Mouse (Mus musculus): ENCODE measurements at regions not wholly inside any gene's neighbourhood (a gene's known extent, or its start where the extent isn't known, plus 50 kb on each side); places are given as distances from the start of the nearest gene placed in this dataset.

GRCm38 (mm10) chr10:95085688-95086268, 141.1 kb upstream of the Plxnc1 start:
- no peak for DNase-seq (ENCODE audit: low read depth)

GRCm38 (mm10) chr10:95083341-95084148, 138.9 kb upstream of the Plxnc1 start:
- no peak for DNase-seq (ENCODE audit: low read depth)

DNA sequence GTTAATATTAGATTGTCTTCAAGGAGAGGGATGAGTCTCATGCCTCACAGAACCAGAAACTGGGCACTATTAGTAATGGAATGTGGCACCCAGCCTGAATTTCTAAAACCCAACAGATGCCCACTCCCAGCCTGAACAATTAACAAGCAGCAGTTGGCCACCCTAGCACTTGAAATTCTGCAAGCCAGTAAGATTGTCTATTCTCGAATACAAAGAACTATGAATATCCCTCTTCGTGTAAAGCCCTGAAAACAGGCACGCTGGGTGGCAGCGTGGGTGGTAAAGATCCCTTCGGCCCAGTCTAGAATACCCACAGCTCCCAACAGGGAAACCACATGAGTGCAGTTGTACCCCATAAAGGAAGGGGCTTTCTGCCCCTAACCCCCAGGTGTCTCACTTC, 138.0 kb upstream of the Plxnc1 start:
- DNase-seq (ENCODE audit: low read depth), result no peak

- no peak for DNase-seq (ENCODE audit: low read depth)
These were observed 135.3 kb upstream of the Plxnc1 start for GRCm38 (mm10) chr10:95079979-95080378.

DNA sequence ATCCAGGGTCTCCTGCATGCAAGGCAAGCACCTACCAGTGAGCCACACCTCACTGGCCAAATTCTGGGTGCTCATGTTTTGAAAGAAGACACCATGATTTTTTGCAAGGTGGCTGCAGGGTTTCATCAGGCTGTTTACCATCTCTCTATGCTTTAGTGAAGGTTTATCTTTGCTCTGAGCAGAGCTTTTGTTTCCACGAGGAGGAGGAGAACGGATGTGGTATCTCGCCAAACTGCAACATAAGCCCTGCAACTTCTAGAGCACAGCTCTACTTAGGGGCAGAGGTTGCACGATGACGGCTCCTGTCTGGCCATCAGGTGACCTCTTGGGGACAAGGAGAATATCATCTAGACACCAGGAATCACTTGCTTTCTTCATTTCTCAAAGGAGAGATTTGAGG, 131.8 kb upstream of the Plxnc1 start:
- DNase-seq (ENCODE audit: low read depth), result no peak

GRCm38 (mm10) chr10:95075897-95076296, 131.3 kb upstream of the Plxnc1 start:
- DNase-seq (ENCODE audit: low read depth), result no peak

DNA sequence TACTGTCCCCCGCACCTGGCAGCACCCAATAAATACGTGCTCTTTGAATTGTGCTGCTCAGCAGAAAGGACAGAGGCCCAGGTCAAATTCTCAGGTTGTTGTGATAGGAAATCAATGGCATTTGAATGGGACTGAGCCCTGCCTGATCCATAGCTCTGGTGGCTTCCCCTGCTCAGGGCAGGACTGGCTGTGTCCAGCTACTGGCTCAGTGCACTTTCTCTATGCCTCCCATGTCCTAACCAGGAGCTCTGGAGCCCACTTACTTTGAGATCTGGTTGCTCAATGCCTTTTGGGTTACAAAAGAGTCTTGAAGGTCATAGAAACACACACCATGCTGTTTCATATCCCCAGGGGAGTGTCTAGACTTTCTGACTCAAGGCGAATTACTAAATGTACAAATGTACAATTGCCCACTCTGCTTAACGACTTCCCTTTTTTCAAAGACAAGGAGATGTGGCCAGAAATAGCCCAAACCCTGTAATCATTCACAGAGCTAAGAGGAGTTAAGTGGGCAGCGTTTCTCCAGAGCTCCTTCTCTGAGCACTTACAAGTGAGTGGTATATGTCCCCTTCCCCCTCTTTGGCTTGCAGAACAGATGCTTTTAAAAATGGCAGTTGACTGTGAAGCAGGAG, 130.4 kb upstream of the Plxnc1 start:
- DNase-seq (ENCODE audit: low read depth), result peak; percentile 72

DNA sequence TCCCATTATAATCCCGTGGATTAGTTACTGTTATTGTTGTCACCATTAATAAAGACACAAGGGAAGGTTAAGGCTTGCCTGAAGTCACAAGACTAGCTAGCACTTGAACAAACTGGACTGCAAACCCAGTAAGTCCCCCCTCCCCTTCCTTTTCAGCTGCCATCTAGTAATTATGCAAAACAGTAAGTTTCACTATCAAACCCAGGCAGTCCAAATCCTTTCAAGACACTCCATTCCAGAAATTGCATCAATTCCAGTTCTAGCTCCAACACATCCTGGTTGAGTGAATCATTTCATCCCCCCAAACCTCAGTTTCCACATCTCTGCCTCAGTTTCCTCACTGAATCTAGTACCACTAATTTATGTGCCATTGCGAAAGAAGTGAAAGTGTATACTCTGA, 129.7 kb upstream of the Plxnc1 start:
- DNase-seq (ENCODE audit: low read depth), result no peak

- DNase-seq (ENCODE audit: low read depth), result no peak
These were observed 123.3 kb upstream of the Plxnc1 start for GRCm38 (mm10) chr10:95067971-95068370.

- DNase-seq (ENCODE audit: low read depth), result no peak
These were observed 122.1 kb upstream of the Plxnc1 start for GRCm38 (mm10) chr10:95066774-95067173.

DNA sequence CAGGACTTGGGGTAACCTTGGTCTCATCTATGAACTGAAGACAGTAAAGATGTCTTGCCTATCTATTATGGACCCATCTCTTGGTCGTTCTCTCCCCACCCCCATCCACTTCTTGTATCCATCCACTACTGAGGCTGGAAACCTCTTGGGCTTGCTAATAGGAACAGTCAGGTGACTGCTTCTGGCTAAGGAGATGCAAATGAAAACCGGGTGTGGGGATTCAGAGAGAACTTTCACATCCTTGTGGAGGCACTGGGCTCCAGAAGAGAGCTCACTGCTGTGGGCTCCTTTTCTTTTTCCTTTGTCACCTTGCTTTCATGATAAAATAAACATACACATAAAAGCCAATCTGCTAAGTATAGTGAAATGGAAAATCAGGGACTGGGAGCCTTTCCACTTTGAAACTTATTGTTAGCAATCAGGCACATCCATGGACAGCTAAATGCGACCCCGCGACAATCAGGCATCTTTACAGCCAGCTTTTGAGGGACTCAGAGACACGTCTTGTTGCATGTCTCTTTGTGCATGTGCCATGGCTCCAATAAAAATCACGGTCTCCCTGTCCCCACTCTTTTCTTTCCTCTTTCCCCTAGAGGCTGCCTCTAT, 115.0 kb upstream of the Plxnc1 start:
- no peak for DNase-seq (ENCODE audit: low read depth)

DNA sequence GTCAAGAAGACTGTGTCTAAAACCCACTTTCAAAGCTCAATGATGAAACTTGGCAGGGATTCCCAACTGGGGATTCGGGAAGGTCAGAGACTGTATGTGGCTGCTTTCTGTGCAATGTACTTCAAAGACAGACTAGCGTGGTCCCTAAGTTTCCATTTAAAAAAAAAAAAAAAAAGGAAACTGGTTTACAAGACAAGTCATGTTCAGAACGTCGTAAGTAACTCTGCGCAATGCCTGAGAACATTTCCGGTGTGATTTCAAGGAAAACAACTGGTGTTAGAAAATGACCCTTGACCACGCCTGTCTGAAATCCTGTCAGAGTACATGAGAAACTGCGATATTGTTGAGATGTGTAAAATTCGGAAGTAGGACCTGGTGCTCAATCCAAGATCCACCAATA, 114.4 kb upstream of the Plxnc1 start:
- no peak for DNase-seq (ENCODE audit: low read depth)

GRCm38 (mm10) chr10:95057051-95057714, 112.5 kb upstream of the Plxnc1 start:
- DNase-seq (ENCODE audit: low read depth), result no peak

DNA sequence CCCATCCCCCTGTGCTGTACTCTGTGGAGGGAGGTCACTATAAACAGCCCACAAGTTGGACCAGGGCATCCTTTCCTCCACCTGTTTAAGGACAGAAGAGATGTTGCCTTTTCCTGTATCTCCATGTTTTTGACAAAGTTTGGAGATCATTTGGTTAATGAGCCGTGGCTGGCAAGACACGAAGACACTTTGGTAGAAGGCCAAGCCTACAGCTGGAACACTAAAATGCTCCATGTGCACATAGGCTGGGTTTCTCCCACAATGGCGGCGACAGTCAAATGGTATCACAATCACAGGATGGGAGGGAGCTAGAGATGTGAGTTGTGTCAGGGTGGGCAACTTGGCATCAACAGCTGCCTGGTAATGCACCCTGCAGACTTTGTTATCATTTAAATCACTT, 111.9 kb upstream of the Plxnc1 start:
- no peak for DNase-seq (ENCODE audit: low read depth)

DNA sequence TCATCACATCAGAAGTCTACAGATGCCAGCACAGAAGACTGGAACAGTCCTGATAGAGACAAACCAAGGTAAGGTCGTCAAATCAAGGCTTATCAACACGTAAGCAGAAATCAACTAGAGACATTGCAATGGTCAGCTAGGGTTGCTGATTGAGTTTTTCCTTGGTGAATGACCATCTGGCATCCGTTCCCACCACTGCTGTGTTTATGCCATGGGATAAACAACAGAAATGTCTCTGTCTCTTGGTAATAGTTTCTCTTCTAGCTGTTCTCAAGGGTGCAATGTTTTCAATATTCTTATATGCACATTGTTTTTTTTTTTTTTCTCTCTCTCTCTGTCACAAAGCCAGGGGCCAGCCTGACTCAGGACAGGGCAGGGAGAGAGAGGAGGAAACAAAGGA, 110.2 kb upstream of the Plxnc1 start:
- DNase-seq (ENCODE audit: low read depth), result no peak

GRCm38 (mm10) chr10:95048790-95049189, 104.2 kb upstream of the Plxnc1 start:
- DNase-seq (ENCODE audit: low read depth), result no peak

GRCm38 (mm10) chr10:95043978-95044377, 99.3 kb upstream of the Plxnc1 start:
- DNase-seq (ENCODE audit: low read depth), result no peak

DNA sequence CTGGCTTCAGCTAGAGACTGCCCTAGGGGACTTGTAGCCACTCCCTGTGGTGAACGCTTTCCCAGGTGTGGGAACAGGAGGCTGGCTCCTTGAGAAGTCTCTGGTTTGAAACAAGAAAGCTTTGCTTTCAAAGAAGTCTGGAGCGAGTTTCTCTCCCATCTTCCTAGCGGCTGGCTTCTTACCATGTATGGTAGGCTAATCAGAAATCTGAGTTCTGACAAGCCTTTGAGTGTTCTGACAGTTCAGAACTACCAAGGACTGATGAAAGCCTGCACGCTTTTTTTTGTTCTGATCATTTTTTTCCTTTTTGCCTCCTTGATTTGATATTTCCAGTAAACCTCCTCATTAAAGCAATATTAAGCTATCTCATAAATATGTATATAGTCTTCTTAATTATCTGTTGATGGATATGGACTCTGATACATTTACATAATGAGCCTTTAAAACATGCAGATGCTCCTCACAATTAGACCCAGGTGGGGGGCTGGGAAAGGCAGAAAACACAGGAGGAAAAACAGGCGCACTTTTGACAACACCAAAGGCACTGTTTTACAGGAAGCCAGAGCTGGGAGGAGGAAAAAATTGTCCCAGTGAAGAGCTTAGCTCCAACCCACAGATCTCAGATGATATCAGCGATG, 95.7 kb upstream of the Plxnc1 start:
- no peak for DNase-seq (ENCODE audit: low read depth)

DNA sequence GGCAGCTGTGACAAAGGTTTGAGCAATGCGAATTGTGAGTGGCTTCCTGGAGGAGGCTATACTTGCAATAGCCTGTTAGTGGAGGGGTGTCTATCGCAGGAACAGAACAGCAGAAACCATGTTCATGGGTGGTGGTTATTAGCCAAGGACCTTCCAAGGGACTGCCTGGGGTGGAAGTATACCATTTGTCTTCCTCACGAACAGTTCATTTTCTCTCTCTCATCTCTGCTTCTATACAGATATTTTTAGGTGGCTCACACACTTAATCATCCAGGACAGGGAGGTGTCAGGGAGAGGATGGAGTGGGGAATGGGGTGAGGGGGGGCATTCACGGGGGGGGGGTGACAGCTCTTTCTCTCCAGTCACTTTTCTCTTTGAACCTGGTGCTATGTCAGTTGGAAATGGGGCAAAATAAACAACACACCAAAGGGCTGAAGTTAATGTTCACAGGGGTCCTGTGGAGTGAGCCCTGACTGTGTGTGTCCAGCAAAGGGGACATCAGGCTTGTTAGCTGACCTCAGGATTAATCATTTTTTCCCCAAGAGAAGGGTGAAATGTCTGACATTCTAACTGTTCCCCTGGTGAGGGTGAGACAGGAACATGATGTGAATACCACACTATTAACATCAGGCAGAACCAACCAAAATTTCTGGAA, 91.5 kb upstream of the Plxnc1 start:
- DNase-seq (ENCODE audit: low read depth), result no peak

DNA sequence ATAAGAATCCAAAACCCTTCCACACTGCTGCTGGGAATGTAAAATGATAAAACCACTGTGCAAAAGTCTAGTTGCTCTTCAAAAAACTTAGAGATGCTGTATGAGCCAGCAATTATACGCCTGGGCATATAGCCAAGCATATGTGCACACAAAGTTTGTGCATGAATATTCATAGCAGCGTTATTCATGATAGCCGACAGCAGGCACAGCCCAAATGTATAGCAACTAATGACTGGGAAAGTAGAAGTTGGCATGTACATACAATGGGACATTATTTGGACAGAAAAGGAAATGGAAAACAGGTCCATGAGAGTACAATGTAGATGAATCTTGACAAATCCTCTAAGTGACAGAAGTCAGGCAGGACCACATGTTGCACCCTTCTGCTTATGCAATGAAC, 90.7 kb upstream of the Plxnc1 start:
- peak; percentile 78 for DNase-seq (ENCODE audit: low read depth)

- no peak for DNase-seq (ENCODE audit: low read depth)
These were observed 89.9 kb upstream of the Plxnc1 start for GRCm38 (mm10) chr10:95034566-95034965.

All from NIH3T3 (cell line).